Mouse (Mus musculus) CH12.LX (cell line): ENCODE measurements at regions not wholly inside any gene's neighbourhood (a gene's known extent, or its start where the extent isn't known, plus 50 kb on each side); places are given as distances from the start of the nearest gene placed in this dataset.

Source experiments
- CTCF ChIP-seq, 2 experiments: IDR thresholded peaks in 1 of 2; conservative IDR thresholded peaks in 1 of 2; 2 replicates each; pipeline ENCODE4 v1.5.1; 2011 to 2012; ENCODE audit warnings: low read depth in 2 of 2, low read length in 2 of 2, improper control_type of control experiment in 1 of 2, inconsistent platforms in 1 of 2, mild to moderate bottlenecking in 1 of 2, moderate library complexity in 1 of 2
- EP300 ChIP-seq: IDR thresholded peaks from 2 replicates; pipeline ENCODE4 v1.6.1; 2011; ENCODE audit warnings: low read length, improper control_type of control experiment
- MAX ChIP-seq: IDR thresholded peaks from 2 replicates; pipeline ENCODE4 v1.6.1; 2011; ENCODE audit warnings: low read length, improper control_type of control experiment
- MEF2A ChIP-seq: IDR thresholded peaks from 2 replicates; pipeline ENCODE4 v1.6.1; 2014; ENCODE audit warnings: low read depth, mild to moderate bottlenecking, inconsistent platforms, low read length, improper control_type of control experiment, borderline replicate concordance
- MYC ChIP-seq: IDR thresholded peaks from 2 replicates; pipeline ENCODE4 v1.6.1; 2011; ENCODE audit warnings: low read depth, mild to moderate bottlenecking, improper control_type of control experiment, low read length
- POLR2A ChIP-seq: IDR thresholded peaks from 2 replicates; pipeline ENCODE4 v1.6.1; 2011; ENCODE audit warnings: low read depth, mild to moderate bottlenecking, improper control_type of control experiment, low read length
- POLR2AphosphoS2 ChIP-seq: IDR thresholded peaks from 2 replicates; pipeline ENCODE4 v1.6.1; 2011; ENCODE audit warnings: low read depth, low read length, improper control_type of control experiment
- RAD21 ChIP-seq: IDR thresholded peaks from 2 replicates; pipeline ENCODE4 v1.6.1; 2011; ENCODE audit warnings: low read depth, mild to moderate bottlenecking, low read length, improper control_type of control experiment, moderate library complexity
- SMC3 ChIP-seq: IDR thresholded peaks from 2 replicates; pipeline ENCODE4 v1.6.1; 2011; ENCODE audit warnings: low read depth, low read length, improper control_type of control experiment
- USF2 ChIP-seq: conservative IDR thresholded peaks from 2 replicates; pipeline ENCODE4 v1.6.1; 2011; ENCODE audit warnings: low read depth, low read length, improper control_type of control experiment
- ZNF384 ChIP-seq: IDR thresholded peaks from 2 replicates; pipeline ENCODE4 v1.6.1; 2012; ENCODE audit warnings: low read depth, low read length, improper control_type of control experiment, inconsistent platforms

DNA sequence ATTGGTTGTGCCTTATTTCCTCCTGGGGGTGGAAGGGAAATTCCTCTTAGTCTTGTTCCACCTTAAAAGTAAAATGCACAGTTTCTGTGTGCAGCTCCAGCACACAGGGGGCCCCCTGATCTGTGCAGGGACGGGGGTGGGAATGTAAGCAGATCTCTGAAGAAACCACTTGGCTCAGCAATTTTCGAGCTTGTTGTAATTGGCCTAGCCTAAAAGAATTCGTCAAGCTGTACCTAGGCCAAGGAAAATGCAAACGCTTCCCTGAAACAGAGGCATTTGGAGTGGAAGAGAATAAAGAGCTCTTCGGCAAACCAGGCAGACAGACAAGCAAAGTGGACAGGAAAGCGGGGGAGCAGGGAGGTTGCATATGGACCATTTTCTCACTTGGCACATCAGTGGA, 308.5 kb upstream of the Ubash3b start:
- TF ChIP-seq RAD21 (no peak), MAX (no peak), SMC3 (no peak), POLR2A (no peak), CTCF (conservative IDR thresholded peaks at IDR 0.05 in 1 of 2, IDR thresholded peaks at IDR 0.05 in 1 of 2; ENCODE audit: low read depth in 2 of 2, low read length in 2 of 2) (no peak), MEF2A (no peak), MYC (no peak), EP300 (no peak), POLR2AphosphoS2 (no peak), USF2 (no peak), ZNF384 (no peak)
